In genomic region chr7:117541056-117541455, GRCm38 (mm10) we compare ENCODE assay signal across 27 mouse cellular contexts.
DNase-seq lines count a peak whose midpoint lies in the region; ATAC-seq and TF ChIP-seq lines count a peak whose summit lies in the region.
"Had no signal": no experiment of that assay in that cellular context is flagged by ENCODE, and none has a peak within 500 bp of the region (broad histone marks: within the 10 kb centered on the region; RNA-seq: fewer than 3 reads in every experiment).

No protein-coding gene starts in this region.

- peaks cover 31% of the 10 kb centered on the region for H3K4me1 ChIP-seq in kidney, embryonic 15.5 days
- H3K4me1 ChIP-seq in kidney, adult 2 months (ENCODE audit: control insufficient read depth, insufficient read depth, low read length), result peaks cover 14% of the 10 kb centered on the region
- peaks cover 30% of the 10 kb centered on the region for H3K4me1 ChIP-seq in hindbrain, embryonic 13.5 days (replicated peaks)
- peaks cover 19% of the 10 kb centered on the region for H3K4me1 ChIP-seq in neural tube, embryonic 12.5 days
- H3K4me1 ChIP-seq in midbrain, embryonic 16.5 days (ENCODE audit: control insufficient read depth, insufficient read depth, low read length), result no peaks in the 10 kb centered on the region; the same call in 1 of the 2 replicates

- DNase-seq in kidney, adult 2 months, result no peak
- peak; percentile 40 for DNase-seq in embryo, embryonic 10.5 days (ENCODE audit: low spot score)
- no peak for DNase-seq in left cerebral cortex, adult 18-20 months (ENCODE audit: low spot score in 2 of 2)
- DNase-seq: adrenal gland, adult 2 months; B cell, adult 2 months; cerebellum, adult 11 months; cerebellum, adult 9-11 months; gastrocnemius, postnatal 14 days; heart, adult 2 months; heart, postnatal 4 days; kidney, adult 9 months; layer of hippocampus, adult 9-11 months; liver, postnatal 0 days; thymus, adult 2 months; thymus, postnatal 4 days had no signal

- TF ChIP-seq CTCF in kidney, adult 2 months (conservative IDR thresholded peaks at IDR 0.05; ENCODE audit: insufficient read depth, insufficient read length, low read depth, low read length), result no peak

- H3K9me3 ChIP-seq in kidney, embryonic 15.5 days (replicated peaks), result no peaks in the 10 kb centered on the region
- H3K9me3 ChIP-seq in hindbrain, embryonic 13.5 days, result no peaks in the 10 kb centered on the region
- H3K9me3 ChIP-seq in neural tube, embryonic 12.5 days, result no peaks in the 10 kb centered on the region
- no peaks in the 10 kb centered on the region for H3K9me3 ChIP-seq in midbrain, embryonic 16.5 days (replicated peaks; ENCODE audit: control insufficient read depth, low read length, poor library complexity, severe bottlenecking)
- H3K9me3 ChIP-seq: heart, embryonic 15.5 days had no signal

- no peaks in the 10 kb centered on the region for H3K36me3 ChIP-seq in kidney, embryonic 15.5 days
- H3K36me3 ChIP-seq in kidney, adult 2 months (ENCODE audit: control insufficient read depth, insufficient read depth, low read length), result no peaks in the 10 kb centered on the region
- H3K36me3 ChIP-seq in hindbrain, embryonic 13.5 days, result no peaks in the 10 kb centered on the region
- no peaks in the 10 kb centered on the region for H3K36me3 ChIP-seq in neural tube, embryonic 12.5 days
- H3K36me3 ChIP-seq in midbrain, embryonic 16.5 days (ENCODE audit: control insufficient read depth, insufficient read depth, low read length), result no peaks in the 10 kb centered on the region
- H3K36me3 ChIP-seq: heart, embryonic 15.5 days had no signal

- H3K27me3 ChIP-seq in kidney, embryonic 15.5 days, result no peaks in the 10 kb centered on the region
- no peaks in the 10 kb centered on the region for H3K27me3 ChIP-seq in kidney, adult 2 months (replicated peaks; ENCODE audit: control insufficient read depth, insufficient read depth, low read length)
- H3K27me3 ChIP-seq in hindbrain, embryonic 13.5 days, result 0 out of 2 replicates have a peak, but pooled peaks cover 10% of the 10 kb centered on the region
- no peaks in the 10 kb centered on the region for H3K27me3 ChIP-seq in neural tube, embryonic 12.5 days (replicated peaks)
- no peaks in the 10 kb centered on the region for H3K27me3 ChIP-seq in midbrain, embryonic 16.5 days (ENCODE audit: control insufficient read depth, insufficient read depth, low read depth, low read length)
- H3K27me3 ChIP-seq: heart, embryonic 15.5 days had no signal

- H3K9ac ChIP-seq in kidney, embryonic 15.5 days, result no peak overlapping the region
- H3K9ac ChIP-seq in hindbrain, embryonic 13.5 days, result no peak overlapping the region
- H3K9ac ChIP-seq in neural tube, embryonic 12.5 days, result no peak overlapping the region
- no peak overlapping the region for H3K9ac ChIP-seq in midbrain, embryonic 16.5 days (ENCODE audit: low read depth, low read length)
- H3K9ac ChIP-seq: heart, embryonic 15.5 days; liver, postnatal 0 days had no signal

- peak; percentile 50 for ATAC-seq in kidney, embryonic 15.5 days (replicated peaks; ENCODE audit: low FRiP score)
- ATAC-seq in hindbrain, embryonic 13.5 days (ENCODE audit: low FRiP score), result 0 out of 2 replicates have a peak, but pooled peaks have one; percentile 60
- ATAC-seq in neural tube, embryonic 12.5 days (ENCODE audit: low FRiP score, low read depth), result peak; percentile 57; the same call in 1 of the 2 replicates
- ATAC-seq in midbrain, embryonic 16.5 days, result no peak
- ATAC-seq: forebrain, embryonic 16.5 days; liver, postnatal 0 days; lung, postnatal 0 days had no signal

- no peak for TF ChIP-seq POLR2A in kidney, adult 2 months (IDR thresholded peaks at IDR 0.05; ENCODE audit: low read depth, low read length)

- H3K4me2 ChIP-seq in kidney, embryonic 15.5 days, result no peak overlapping the region
- no peak overlapping the region for H3K4me2 ChIP-seq in hindbrain, embryonic 13.5 days
- no peak overlapping the region for H3K4me2 ChIP-seq in neural tube, embryonic 12.5 days (replicated peaks)
- no peak overlapping the region for H3K4me2 ChIP-seq in midbrain, embryonic 16.5 days (ENCODE audit: low read length)
- H3K4me2 ChIP-seq: heart, embryonic 15.5 days; liver, embryonic 11.5 days; midbrain, embryonic 11.5 days had no signal

- H3K4me3 ChIP-seq in kidney, embryonic 15.5 days (replicated peaks), result no peak overlapping the region
- H3K4me3 ChIP-seq in kidney, adult 2 months (ENCODE audit: insufficient read depth, low read depth, low read length), result no peak overlapping the region
- H3K4me3 ChIP-seq in hindbrain, embryonic 13.5 days, result no peak overlapping the region
- no peak overlapping the region for H3K4me3 ChIP-seq in neural tube, embryonic 12.5 days
- H3K4me3 ChIP-seq in midbrain, embryonic 16.5 days (ENCODE audit: low read depth, low read length), result no peak overlapping the region
- H3K4me3 ChIP-seq: heart, adult 2 months; heart, embryonic 15.5 days; left cerebral cortex, adult 2 months had no signal

- 6% methylated on average over 1 of the region's 1 CpGs for WGBS in kidney, embryonic 15.5 days
- 82% methylated on average over 1 of the region's 1 CpGs for WGBS in kidney, adult 2 months
- WGBS in hindbrain, embryonic 13.5 days, result 11% methylated on average over 1 of the region's 1 CpGs
- 21% methylated on average over 1 of the region's 1 CpGs for WGBS in neural tube, embryonic 12.5 days
- whole genome bisulfite sequencing in midbrain, embryonic 16.5 days, result 39% methylated on average over 1 of the region's 1 CpGs

- H3K27ac ChIP-seq in kidney, embryonic 15.5 days, result no peak overlapping the region
- no peak overlapping the region for H3K27ac ChIP-seq in kidney, adult 2 months (ENCODE audit: insufficient read depth, low read depth, low read length)
- no peak overlapping the region for H3K27ac ChIP-seq in hindbrain, embryonic 13.5 days
- H3K27ac ChIP-seq in neural tube, embryonic 12.5 days, result no peak overlapping the region
- H3K27ac ChIP-seq in midbrain, embryonic 16.5 days (ENCODE audit: low read length), result no peak overlapping the region
- H3K27ac ChIP-seq: heart, adult 2 months; heart, embryonic 15.5 days; left cerebral cortex, adult 2 months; macrophage; stomach, postnatal 0 days had no signal
